Mouse (Mus musculus): ENCODE results near the gene Ndst2.

DNA sequence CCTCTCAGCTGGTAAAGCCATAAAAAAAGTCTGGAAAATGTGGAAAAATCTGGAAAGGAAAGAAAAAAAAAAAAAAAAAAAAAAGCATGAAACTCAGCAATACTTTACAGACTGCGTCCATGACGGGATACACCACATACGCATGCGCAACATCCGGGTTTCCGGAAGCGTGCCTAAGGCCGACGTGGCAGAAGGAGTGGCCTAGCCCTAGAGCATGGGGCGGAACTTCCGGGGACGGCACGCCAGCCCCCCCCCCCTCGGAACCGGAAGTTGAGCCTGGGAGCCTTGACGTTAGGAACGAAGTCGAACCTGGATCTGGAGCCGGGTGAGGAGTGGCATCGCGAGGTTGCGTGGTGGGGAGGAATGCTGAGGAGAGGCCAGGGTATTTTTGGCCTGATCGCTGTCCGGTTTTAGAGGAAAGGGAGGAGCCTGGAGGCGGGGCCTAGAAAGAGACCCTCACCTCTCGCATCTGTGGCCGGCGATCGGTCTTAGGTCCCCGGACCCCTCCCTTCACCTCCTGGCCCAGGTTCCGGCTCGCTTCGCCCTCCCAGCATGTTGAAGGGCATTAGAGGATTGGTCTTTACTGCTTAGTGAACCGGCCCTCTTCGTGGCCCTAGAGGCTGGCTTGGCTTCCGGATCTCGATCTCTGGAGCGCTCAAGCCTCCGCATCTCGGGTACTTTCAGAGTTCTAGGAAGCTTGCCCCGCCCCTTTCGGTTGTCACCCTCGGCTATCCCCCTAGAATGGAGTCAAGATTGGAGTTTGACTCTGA is 60.1 kb downstream of the Ndst2 start, which contains the start of gene Sec24c:
- TF ChIP-seq POLR2A (IDR thresholded peaks at IDR 0.05; ENCODE audit: low read depth, low read length) (no peak), CTCF (conservative IDR thresholded peaks at IDR 0.05; ENCODE audit: insufficient read depth, insufficient read length, low read depth, low read length) (no peak)

Data from kidney, adult 2 months (tissue).